Mouse (Mus musculus) forebrain, embryonic 10.5 days (tissue): ENCODE measurements around the gene Zdhhc6. TPM values are rescaled to one million over a fixed set of nuclear protein-coding genes. Genes with fewer than 3 reads are reported as not detected.

Experiments used
- DNase-seq: peaks from one replicate; pipeline ENCODE4 v3.0.0-alpha.2; 2017; ENCODE audit warnings: low spot score; ENCODE audit errors: extremely low spot score
- H3K27ac ChIP-seq: fragments of 300-500 bp; sonication (generic); 2 replicates; pipeline ENCODE4 v1.5.1; 2016; ENCODE audit warnings: mild to moderate bottlenecking
- H3K27me3 ChIP-seq: fragments of 300-500 bp; sonication (generic); 2 replicates; pipeline ENCODE4 v1.6.1; 2016; ENCODE audit warnings: mild to moderate bottlenecking; ENCODE audit not compliant: poor library complexity, severe bottlenecking
- H3K36me3 ChIP-seq: fragments of 300-500 bp; sonication (generic); replicated peaks from 2 replicates; pipeline ENCODE4 v1.6.1; 2016; ENCODE audit warnings: mild to moderate bottlenecking, moderate library complexity
- H3K4me1 ChIP-seq: fragments of 300-500 bp; sonication (generic); 2 replicates; pipeline ENCODE4 v1.6.1; 2016
- H3K4me3 ChIP-seq: fragments of 300-500 bp; sonication (generic); 2 replicates; pipeline ENCODE4 v1.5.1; 2016; ENCODE audit warnings: mild to moderate bottlenecking, moderate library complexity
- H3K9me3 ChIP-seq: fragments of 300-500 bp; sonication (generic); 2 replicates; pipeline ENCODE4 v1.6.1; 2016; ENCODE audit warnings: mild to moderate bottlenecking, moderate library complexity
- WGBS: fragments of 180-500 bp; shearing (Covaris S2); methylation state at CpG from one replicate; pipeline ENCODE4 v1.1.7; 2016; 5-methylcytosine and 5-hydroxymethylcytosine counted together
- polyA plus RNA-seq: library from polyadenylated mRNA; unstranded; fragments of >200 nt; fragmentation: Nextera tagmentation; extraction: Ambion mirVana; gene quantifications from 2 replicates; pipeline ENCODE4 v1.2.1, GENCODE M21; 2016

Gene Zdhhc6
- polyA plus RNA-seq, 1 experiment from 2014 or later: 131 TPM

GRCm38 (mm10) chr19:55332641-55333268 lies 16.9 kb upstream of the Zdhhc6 start:
- Histone ChIP-seq H3K9me3 (no peaks in the 10 kb centered on the region), H3K27me3 (no peaks in the 10 kb centered on the region), H3K4me1 (0 out of 2 replicates have a peak, but pooled peaks cover 4% of the 10 kb centered on the region), H3K4me3 (no peak overlapping the region), H3K27ac (no peak overlapping the region), H3K36me3 (peaks cover 41% of the 10 kb centered on the region)
- 94% methylated on average over 8 of the region's 8 CpGs for WGBS
- peak; percentile 66 for DNase-seq

GRCm38 (mm10) chr19:55331776-55332175 lies 15.9 kb upstream of the Zdhhc6 start:
- Histone ChIP-seq H3K36me3 (peaks cover 40% of the 10 kb centered on the region), H3K27me3 (no peaks in the 10 kb centered on the region), H3K9me3 (no peaks in the 10 kb centered on the region), H3K4me1 (0 out of 2 replicates have a peak, but pooled peaks cover 4% of the 10 kb centered on the region), H3K27ac (no peak overlapping the region), H3K4me3 (no peak overlapping the region)
- 96% methylated on average over 5 of the region's 5 CpGs for WGBS
- no peak for DNase-seq

GRCm38 (mm10) chr19:55327510-55327909 lies 11.7 kb upstream of the Zdhhc6 start:
- Histone ChIP-seq H3K36me3 (peaks cover 51% of the 10 kb centered on the region), H3K4me3 (no peak overlapping the region), H3K27me3 (no peaks in the 10 kb centered on the region), H3K9me3 (no peaks in the 10 kb centered on the region), H3K4me1 (no peaks in the 10 kb centered on the region), H3K27ac (no peak overlapping the region)
- no peak for DNase-seq
- WGBS: 93% methylated on average over 4 of the region's 4 CpGs

GRCm38 (mm10) chr19:55322604-55323003 lies 6.8 kb upstream of the Zdhhc6 start:
- DNase-seq: no peak
- Histone ChIP-seq H3K4me1 (peaks cover 4% of the 10 kb centered on the region), H3K27ac (no peak overlapping the region), H3K4me3 (no peak overlapping the region), H3K36me3 (peaks cover 19% of the 10 kb centered on the region), H3K9me3 (no peaks in the 10 kb centered on the region), H3K27me3 (no peaks in the 10 kb centered on the region)
- 96% methylated on average over 8 of the region's 8 CpGs for WGBS

- Histone ChIP-seq H3K27ac (no peak overlapping the region), H3K27me3 (no peaks in the 10 kb centered on the region)
- WGBS: 84% methylated on average over 5 of the region's 5 CpGs
These were observed 3.7 kb upstream of the Zdhhc6 start for GRCm38 (mm10) chr19:55319521-55319920.

GRCm38 (mm10) chr19:55319036-55319435 lies 3.2 kb upstream of the Zdhhc6 start:
- no peak overlapping the region for H3K4me3 ChIP-seq
- no peaks in the 10 kb centered on the region for H3K9me3 ChIP-seq
- H3K27me3 ChIP-seq: no peaks in the 10 kb centered on the region
- peaks cover 31% of the 10 kb centered on the region for H3K4me1 ChIP-seq
- 89% methylated on average over 3 of the region's 3 CpGs for WGBS
- H3K36me3 ChIP-seq: peaks cover 19% of the 10 kb centered on the region
- DNase-seq: no peak
- H3K27ac ChIP-seq: no peak overlapping the region

More at GRCm38 (mm10) chr19:55319521-55319920, 3.7 kb upstream of the Zdhhc6 start:
- H3K36me3 ChIP-seq: peaks cover 19% of the 10 kb centered on the region
- peaks cover 26% of the 10 kb centered on the region for H3K4me1 ChIP-seq
- no peaks in the 10 kb centered on the region for H3K9me3 ChIP-seq
- DNase-seq: no peak
- no peak overlapping the region for H3K4me3 ChIP-seq

- DNase-seq: no peak
- Histone ChIP-seq H3K27ac (no peak overlapping the region), H3K4me3 (peak overlapping the region; percentile 92), H3K36me3 (peaks cover 16% of the 10 kb centered on the region), H3K4me1 (peaks cover 44% of the 10 kb centered on the region), H3K9me3 (no peaks in the 10 kb centered on the region), H3K27me3 (no peaks in the 10 kb centered on the region)
- WGBS: 71% methylated on average over 10 of the region's 10 CpGs
These were observed 1.1 kb upstream of the Zdhhc6 start for GRCm38 (mm10) chr19:55316901-55317300.

DNA sequence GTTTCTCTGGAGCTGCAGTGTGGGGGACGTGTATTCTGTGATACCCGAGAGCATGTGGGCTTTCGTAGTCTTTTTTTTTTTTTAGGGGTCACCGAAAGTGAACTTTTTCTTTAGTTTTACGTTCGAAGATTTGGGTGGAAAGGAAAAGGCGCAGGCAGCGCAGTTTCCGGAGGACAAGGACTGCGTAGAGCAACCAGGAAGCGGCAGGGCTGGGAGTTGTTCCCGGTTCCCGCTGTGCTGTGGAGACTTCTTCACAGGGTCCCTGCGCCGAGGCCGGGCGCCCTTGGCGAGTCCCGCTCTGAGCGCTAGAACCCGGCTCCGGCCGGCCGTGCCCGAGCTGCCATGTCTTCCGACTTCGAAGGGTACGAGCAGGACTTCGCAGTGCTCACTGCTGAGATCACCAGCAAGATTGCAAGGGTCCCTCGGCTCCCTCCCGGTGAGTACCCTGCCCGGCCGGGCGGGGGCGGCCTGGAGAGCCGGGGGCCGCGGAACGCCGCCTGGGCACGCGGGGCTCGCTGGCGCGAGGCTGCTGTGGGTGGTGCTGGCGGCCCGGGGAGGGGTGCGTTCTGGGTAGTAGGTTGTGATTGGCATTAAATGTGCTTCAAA lies 380 bp upstream of the Zdhhc6 start, which contains the start of gene Vti1a:
TSS of gene Vti1a (plus strand) at position 187 of the 606 bp plus-strand sequence.
- Histone ChIP-seq H3K4me1 (peaks cover 44% of the 10 kb centered on the region), H3K9me3 (no peaks in the 10 kb centered on the region), H3K27ac (peak within 1 kb of the TSS; percentile 97), H3K4me3 (peak within 1 kb of the TSS; percentile 92), H3K36me3 (peaks cover 22% of the 10 kb centered on the region), H3K27me3 (no peaks in the 10 kb centered on the region)
- WGBS: under 1% methylated on average over 48 of the region's 48 CpGs
- DNase-seq: peak; percentile 86

- H3K27me3 ChIP-seq: no peaks in the 10 kb centered on the region
- H3K9me3 ChIP-seq: no peaks in the 10 kb centered on the region
- H3K27ac ChIP-seq: no peak overlapping the region
- H3K4me3 ChIP-seq: 0 out of 2 replicates have a peak overlapping the region, but pooled peaks have one; percentile 92
- no peak for DNase-seq
- 92% methylated on average over 2 of the region's 2 CpGs for WGBS
- H3K36me3 ChIP-seq: peaks cover 48% of the 10 kb centered on the region
- H3K4me1 ChIP-seq: peaks cover 44% of the 10 kb centered on the region
These were observed 2.2 kb downstream of the Zdhhc6 start for GRCm38 (mm10) chr19:55313649-55314048.

GRCm38 (mm10) chr19:55311874-55312273 lies 4.0 kb downstream of the Zdhhc6 start:
- H3K27me3 ChIP-seq: no peaks in the 10 kb centered on the region
- H3K4me3 ChIP-seq: no peak overlapping the region
- peaks cover 32% of the 10 kb centered on the region for H3K4me1 ChIP-seq
- DNase-seq: no peak
- H3K36me3 ChIP-seq: peaks cover 66% of the 10 kb centered on the region
- H3K27ac ChIP-seq: no peak overlapping the region
- no peaks in the 10 kb centered on the region for H3K9me3 ChIP-seq
- 91% methylated on average over 8 of the region's 8 CpGs for WGBS

- no peaks in the 10 kb centered on the region for H3K9me3 ChIP-seq
- no peak overlapping the region for H3K4me3 ChIP-seq
- H3K27ac ChIP-seq: no peak overlapping the region
- no peaks in the 10 kb centered on the region for H3K27me3 ChIP-seq
- H3K36me3 ChIP-seq: peaks cover 94% of the 10 kb centered on the region
- no peaks in the 10 kb centered on the region for H3K4me1 ChIP-seq
- no peak for DNase-seq
These were observed 10.8 kb downstream of the Zdhhc6 start for GRCm38 (mm10) chr19:55305024-55305423.

GRCm38 (mm10) chr19:55300525-55300924 lies 15.3 kb downstream of the Zdhhc6 start:
- H3K27ac ChIP-seq: no peak overlapping the region
- WGBS: 93% methylated on average over 3 of the region's 3 CpGs

DNA sequence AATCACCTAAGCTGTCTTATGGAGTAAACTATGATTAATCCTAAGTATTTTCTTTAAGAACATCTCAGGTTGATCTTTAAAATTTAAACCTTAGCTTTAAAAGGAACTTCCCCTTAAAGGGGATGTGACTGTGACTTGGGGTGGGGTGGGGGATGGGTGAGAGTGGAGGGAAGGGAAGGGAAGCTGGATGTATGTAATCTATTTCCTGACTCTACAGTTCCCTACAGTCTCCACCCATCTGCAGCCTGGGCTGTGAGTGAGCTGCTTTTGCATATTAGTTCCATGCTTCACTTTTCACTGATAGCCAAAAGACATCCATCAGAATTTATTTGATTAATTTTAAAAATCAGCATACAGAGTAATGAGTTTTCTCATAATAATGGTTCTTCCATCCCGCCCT lies 16.5 kb downstream of the Zdhhc6 start:
- no peak overlapping the region for H3K4me3 ChIP-seq
- H3K27me3 ChIP-seq: no peaks in the 10 kb centered on the region
- H3K36me3 ChIP-seq: peaks cover 99% of the 10 kb centered on the region
- no peak overlapping the region for H3K27ac ChIP-seq
- H3K4me1 ChIP-seq: no peaks in the 10 kb centered on the region
- DNase-seq: no peak
- no peaks in the 10 kb centered on the region for H3K9me3 ChIP-seq
- 89% methylated on average over 1 of the region's 1 CpGs for WGBS

More at GRCm38 (mm10) chr19:55300525-55300924, 15.3 kb downstream of the Zdhhc6 start:
- Histone ChIP-seq H3K4me1 (no peaks in the 10 kb centered on the region), H3K27me3 (no peaks in the 10 kb centered on the region), H3K36me3 (peaks cover 95% of the 10 kb centered on the region), H3K9me3 (no peaks in the 10 kb centered on the region), H3K4me3 (no peak overlapping the region)
- DNase-seq: no peak
